Mouse (Mus musculus) heart, embryonic 14.5 days (tissue): ENCODE results near the gene Gm10300. TPM values are rescaled to one million over a fixed set of nuclear protein-coding genes. Genes with fewer than 3 reads are reported as not detected.
A peak's percentile ranks its signal among the peaks of the same experiment; 100 is the strongest.

Experiments
- ATAC-seq: fragments of 200-750 bp; cut with Nextera tagmentation; 2 replicates; pipeline ENCODE4 v1.8.0; 2017; ENCODE audit warnings: low read depth, moderate TSS enrichment; ENCODE audit not compliant: insufficient number of reproducible peaks, insufficient read depth, low FRiP score
- H3K27ac ChIP-seq, 2 experiments: fragments of 200-500 bp in 1 of 2; fragments of 300-500 bp in 1 of 2; sonication (generic) in 1 of 2; replicated peaks in 1 of 2; 2 replicates each; pipeline ENCODE4 v1.5.1; 2012 to 2014; ENCODE audit warnings: low read depth in 2 of 2, low read length in 2 of 2, control low read depth in 1 of 2, mild to moderate bottlenecking in 1 of 2, mixed read lengths in 1 of 2; ENCODE audit not compliant: control insufficient read depth in 1 of 2, insufficient read depth in 1 of 2
- H3K27me3 ChIP-seq: fragments of 300-500 bp; sonication (generic); 2 replicates; pipeline ENCODE4 v1.6.1; 2014; ENCODE audit warnings: mild to moderate bottlenecking, low read length, control low read depth; ENCODE audit not compliant: control insufficient read depth, insufficient read depth
- H3K36me3 ChIP-seq: fragments of 300-500 bp; sonication (generic); 2 replicates; pipeline ENCODE4 v1.6.1; 2014; ENCODE audit warnings: mild to moderate bottlenecking, control low read depth, low read length, mixed read lengths; ENCODE audit not compliant: control insufficient read depth, insufficient read depth
- H3K4me1 ChIP-seq, 2 experiments: fragments of 200-500 bp in 1 of 2; fragments of 300-500 bp in 1 of 2; sonication (generic) in 1 of 2; 2 replicates each; pipeline ENCODE4 v1.6.1; 2012 to 2014; ENCODE audit warnings: low read length in 2 of 2, control low read depth in 1 of 2, mixed read lengths in 1 of 2; ENCODE audit not compliant: control insufficient read depth in 2 of 2, insufficient read depth in 2 of 2
- H3K4me2 ChIP-seq: fragments of 300-500 bp; sonication (generic); 2 replicates; pipeline ENCODE4 v1.6.1; 2014; ENCODE audit warnings: mild to moderate bottlenecking, low read length
- H3K4me3 ChIP-seq, 2 experiments: fragments of 200-500 bp in 1 of 2; fragments of 300-500 bp in 1 of 2; sonication (generic) in 1 of 2; 2 replicates each; pipeline ENCODE4 v1.5.1; 2012 to 2014; ENCODE audit warnings: low read length in 2 of 2, mild to moderate bottlenecking in 2 of 2, control low read depth in 1 of 2, low read depth in 1 of 2, moderate library complexity in 1 of 2; ENCODE audit not compliant: control insufficient read depth in 1 of 2, insufficient read depth in 1 of 2
- H3K9ac ChIP-seq: fragments of 300-500 bp; sonication (generic); 2 replicates; pipeline ENCODE4 v1.6.1; 2014; ENCODE audit warnings: mild to moderate bottlenecking, low read length
- H3K9me3 ChIP-seq: fragments of 300-500 bp; sonication (generic); 2 replicates; pipeline ENCODE4 v1.6.1; 2016; ENCODE audit warnings: low read length, control low read depth; ENCODE audit not compliant: control insufficient read depth
- WGBS: fragments of 180-500 bp; shearing (Covaris S2); extraction: QIAGEN DNeasy Blood & Tissue Kit; methylation state at CpG from one replicate; pipeline ENCODE4 v1.1.7; 2014; 5-methylcytosine and 5-hydroxymethylcytosine counted together
- polyA plus RNA-seq: library from polyadenylated mRNA; unstranded; fragments of >200 nt; fragmentation: Nextera tagmentation; extraction: Ambion mirVana; gene quantifications from 2 replicates; pipeline ENCODE4 v1.2.1, GENCODE M21; 2014

Gene Gm10300
- polyA plus RNA-seq, 1 experiment from 2014 or later: 0.20 TPM

- peak overlapping the region; percentile 51; the same call in 1 of the 2 replicates for H3K9ac ChIP-seq
Measured at GRCm38 (mm10) chr4:132076480-132077405, 2.2 kb downstream of the Gm10300 start.

GRCm38 (mm10) chr4:132077445-132077844 is 2.9 kb downstream of the Gm10300 start:
- H3K36me3 ChIP-seq: no peaks in the 10 kb centered on the region
- WGBS: 17% methylated on average over 7 of the region's 7 CpGs
- H3K4me3 ChIP-seq: no peak overlapping the region
- peak overlapping the region; percentile 90 for H3K4me2 ChIP-seq
- peak overlapping the region; percentile 82 to 84 for H3K27ac ChIP-seq
- 0 out of 2 replicates have a peak overlapping the region, but pooled peaks have one; percentile 51 for H3K9ac ChIP-seq
- H3K4me1 ChIP-seq: peaks cover 24 to 49% of the 10 kb centered on the region in 2 experiments
- H3K9me3 ChIP-seq: no peaks in the 10 kb centered on the region
- ATAC-seq: no peak
- H3K27me3 ChIP-seq: no peaks in the 10 kb centered on the region

More at GRCm38 (mm10) chr4:132076480-132077405, 2.2 kb downstream of the Gm10300 start:
- 13% methylated on average over 20 of the region's 20 CpGs for WGBS
- H3K4me3 ChIP-seq: peak overlapping the region in 1 of 2 experiments; percentile 18; a peak in 1 of 4 replicates
- no peaks in the 10 kb centered on the region for H3K9me3 ChIP-seq
- H3K36me3 ChIP-seq: no peaks in the 10 kb centered on the region
- peak overlapping the region; percentile 90 for H3K4me2 ChIP-seq
- H3K27me3 ChIP-seq: no peaks in the 10 kb centered on the region
- ATAC-seq: peak; percentile 25; the same call in 1 of the 2 replicates
- peak overlapping the region; percentile 82 to 84 for H3K27ac ChIP-seq
- H3K4me1 ChIP-seq: peaks cover 24 to 49% of the 10 kb centered on the region in 2 experiments

- Histone ChIP-seq H3K27me3 (no peaks in the 10 kb centered on the region), H3K9me3 (no peaks in the 10 kb centered on the region), H3K4me2 (no peak overlapping the region), H3K4me3 (no peak overlapping the region), H3K9ac (no peak overlapping the region), H3K4me1 (peaks cover 20 to 41% of the 10 kb centered on the region in 2 experiments), H3K36me3 (no peaks in the 10 kb centered on the region), H3K27ac (no peak overlapping the region)
- 67% methylated on average over 7 of the region's 7 CpGs for WGBS
- no peak for ATAC-seq
Measured at GRCm38 (mm10) chr4:132078296-132078714, 3.8 kb downstream of the Gm10300 start.

- H3K4me3 ChIP-seq: no peak overlapping the region
- H3K4me1 ChIP-seq: peaks cover 17 to 33% of the 10 kb centered on the region in 2 experiments
- H3K9ac ChIP-seq: no peak overlapping the region
- no peak for ATAC-seq
- H3K9me3 ChIP-seq: no peaks in the 10 kb centered on the region
- H3K27me3 ChIP-seq: no peaks in the 10 kb centered on the region
- H3K36me3 ChIP-seq: no peaks in the 10 kb centered on the region
- WGBS: 9% methylated on average over 19 of the region's 19 CpGs
- peak overlapping the region; percentile 39 for H3K4me2 ChIP-seq
- no peak overlapping the region for H3K27ac ChIP-seq
Measured at GRCm38 (mm10) chr4:132079555-132080275, 5.2 kb downstream of the Gm10300 start.

- Histone ChIP-seq H3K27me3 (no peaks in the 10 kb centered on the region), H3K36me3 (no peaks in the 10 kb centered on the region), H3K4me2 (no peak overlapping the region), H3K27ac (no peak overlapping the region), H3K9me3 (no peaks in the 10 kb centered on the region), H3K4me3 (no peak overlapping the region), H3K9ac (no peak overlapping the region), H3K4me1 (peaks cover 17 to 32% of the 10 kb centered on the region in 2 experiments)
- no peak for ATAC-seq
- WGBS: 65% methylated on average over 4 of the region's 4 CpGs
Measured at GRCm38 (mm10) chr4:132080492-132080983, 6.0 kb downstream of the Gm10300 start.

GRCm38 (mm10) chr4:132085114-132085513 is 10.6 kb downstream of the Gm10300 start:
- Histone ChIP-seq H3K9ac (no peak overlapping the region), H3K27me3 (no peaks in the 10 kb centered on the region), H3K9me3 (no peaks in the 10 kb centered on the region), H3K4me3 (no peak overlapping the region), H3K4me2 (no peak overlapping the region), H3K4me1 (no peaks in the 10 kb centered on the region; a peak in 1 of 4 replicates), H3K36me3 (no peaks in the 10 kb centered on the region), H3K27ac (no peak overlapping the region)
- WGBS: 89% methylated on average over 7 of the region's 7 CpGs
- ATAC-seq: no peak

- Histone ChIP-seq H3K9ac (no peak overlapping the region), H3K4me3 (no peak overlapping the region), H3K4me1 (no peaks in the 10 kb centered on the region), H3K27ac (no peak overlapping the region), H3K4me2 (no peak overlapping the region), H3K27me3 (no peaks in the 10 kb centered on the region), H3K36me3 (no peaks in the 10 kb centered on the region), H3K9me3 (no peaks in the 10 kb centered on the region)
- 17% methylated on average over 7 of the region's 7 CpGs for WGBS
- no peak for ATAC-seq
Measured at GRCm38 (mm10) chr4:132088921-132089320, 14.4 kb downstream of the Gm10300 start.
